Mouse (Mus musculus) gastrocnemius, adult 8-10 months (tissue): Measurements from ENCODE around the gene C130032M10Rik. TPM values are rescaled to one million over a fixed set of nuclear protein-coding genes. Genes with fewer than 3 reads are reported as not detected.

Experiments
- DNase-seq, 2 experiments: peaks; one replicate each; pipeline ENCODE4 v3.0.0; 2022; ENCODE audit warnings: low spot score in 2 of 2
- total RNA-seq, 4 experiments: library from RNA; stranded (reverse); gene quantifications; 2 replicates each; pipeline ENCODE4 v1.2.4; 2022

The C130032M10Rik gene
- total RNA-seq, result not detected

DNA sequence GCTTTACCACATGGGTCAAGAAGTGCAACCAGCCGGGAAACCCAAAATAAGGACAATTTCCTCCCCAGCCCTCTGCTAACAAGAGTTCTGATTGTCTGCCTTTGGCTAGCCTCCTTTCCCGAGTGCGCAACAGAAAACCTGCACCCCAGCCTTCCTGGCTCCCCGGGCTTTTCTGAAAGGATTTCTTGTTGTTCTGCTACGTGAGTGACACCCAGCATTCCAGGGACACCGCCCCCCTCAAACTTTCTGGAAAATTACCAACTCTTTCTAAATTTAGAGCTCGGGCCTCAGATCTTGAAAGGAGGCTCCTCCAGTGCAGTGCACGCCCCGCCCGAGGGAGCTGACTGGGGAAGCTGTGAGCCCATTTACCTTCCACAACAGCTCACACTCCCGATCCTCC, at the start of gene C130032M10Rik:
C130032M10Rik (plus strand) TSS at position 334 of the 400 bp plus-strand sequence.
- DNase-seq, result no peak

DNA sequence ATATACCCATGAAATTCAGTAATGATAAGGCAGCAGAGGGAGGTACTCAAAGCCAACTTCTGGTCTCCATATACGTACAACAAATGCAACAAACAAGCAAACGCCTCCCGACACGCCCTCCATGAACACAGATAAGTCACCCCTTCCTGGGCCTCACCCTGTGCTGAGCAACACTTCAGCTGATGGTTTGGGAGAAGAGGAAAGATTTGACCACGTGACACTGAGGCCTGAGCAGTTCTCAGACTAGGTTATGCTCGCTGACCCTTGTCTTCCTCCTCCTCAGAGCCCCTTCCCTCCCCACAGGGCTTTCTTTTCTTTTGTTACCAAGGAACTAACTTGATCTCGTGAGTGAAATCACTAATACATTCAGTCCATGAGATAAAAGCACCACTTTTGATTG, 48.6 kb upstream of the C130032M10Rik start:
- no peak for DNase-seq

DNA sequence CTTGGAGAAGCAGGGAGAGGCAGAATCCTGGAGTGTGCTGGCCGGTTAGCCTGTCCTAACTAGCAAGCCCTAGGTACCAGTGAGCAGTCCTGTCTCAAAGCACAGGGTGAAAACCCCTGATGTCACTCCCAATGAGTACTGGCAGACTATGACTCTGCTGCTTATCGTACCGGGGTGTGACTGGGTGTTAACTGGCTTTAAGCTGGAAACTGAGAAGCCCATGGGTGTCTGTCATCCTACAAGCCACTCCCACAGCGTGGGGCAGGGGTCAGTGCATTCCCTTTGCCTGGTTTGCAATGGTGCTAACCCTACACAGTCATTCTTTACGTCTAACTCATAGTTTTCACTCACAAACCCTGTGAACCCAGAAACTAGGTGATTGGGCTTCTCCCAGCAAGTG, 47.3 kb upstream of the C130032M10Rik start:
- no peak for DNase-seq

DNA sequence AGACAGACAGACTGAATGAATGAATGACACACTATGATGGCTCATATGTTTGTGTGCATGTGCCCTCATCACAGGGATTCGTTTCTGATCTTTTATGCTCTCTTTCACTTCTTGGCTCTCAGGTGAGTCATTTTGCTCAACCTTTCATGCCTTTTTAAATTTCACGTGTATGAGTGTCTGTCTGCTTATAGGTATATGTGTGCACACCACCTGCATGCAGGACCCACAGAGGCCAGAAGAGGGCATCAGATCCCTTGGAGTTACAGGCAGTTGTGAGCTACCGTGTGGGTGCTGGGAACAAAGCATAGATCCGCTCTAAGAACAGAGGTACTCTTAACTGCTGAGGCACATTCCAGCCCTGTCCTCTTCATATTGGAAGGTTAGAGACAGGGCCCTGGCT, 46.8 kb upstream of the C130032M10Rik start:
- DNase-seq, result no peak

DNA sequence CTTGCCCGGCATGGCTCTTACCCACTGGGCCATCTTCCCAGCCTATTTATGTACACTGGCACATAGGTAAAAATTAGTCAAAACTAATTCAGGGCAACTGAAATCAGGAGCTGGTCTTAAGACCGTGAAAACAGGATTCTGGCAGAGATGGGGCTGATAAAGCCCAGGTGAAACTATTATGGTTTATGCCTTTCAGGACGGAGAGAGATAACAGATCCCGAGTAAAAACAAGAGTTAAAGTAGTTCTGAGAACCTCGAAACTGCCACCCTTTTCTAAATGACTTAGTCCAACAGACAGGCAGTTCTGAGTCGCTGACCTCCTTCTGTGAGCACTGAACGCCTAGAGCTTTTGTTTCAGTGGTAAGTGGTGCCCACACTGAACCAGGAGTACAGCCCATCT, 43.6 kb upstream of the C130032M10Rik start:
- DNase-seq, result no peak

DNA sequence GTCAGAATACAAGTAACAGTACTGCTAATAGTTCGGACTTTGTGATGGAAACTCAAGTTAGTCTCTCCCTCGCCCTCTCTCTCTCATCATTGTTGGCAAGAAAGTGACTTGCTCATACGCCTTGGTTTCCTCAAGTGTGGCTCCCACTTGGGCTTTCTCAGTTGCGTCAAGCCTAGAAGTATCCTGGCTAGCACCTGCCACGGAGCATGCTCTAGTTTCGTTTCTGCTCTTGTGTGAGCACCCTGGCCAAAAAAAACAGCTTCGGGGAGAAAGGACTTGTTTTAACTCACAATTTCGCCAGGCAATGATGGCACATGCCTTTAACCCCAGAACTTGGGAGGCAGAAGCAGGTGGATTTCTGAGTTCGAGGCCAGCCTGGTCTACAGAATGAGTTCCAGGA, 38.5 kb upstream of the C130032M10Rik start:
- DNase-seq, result no peak

DNA sequence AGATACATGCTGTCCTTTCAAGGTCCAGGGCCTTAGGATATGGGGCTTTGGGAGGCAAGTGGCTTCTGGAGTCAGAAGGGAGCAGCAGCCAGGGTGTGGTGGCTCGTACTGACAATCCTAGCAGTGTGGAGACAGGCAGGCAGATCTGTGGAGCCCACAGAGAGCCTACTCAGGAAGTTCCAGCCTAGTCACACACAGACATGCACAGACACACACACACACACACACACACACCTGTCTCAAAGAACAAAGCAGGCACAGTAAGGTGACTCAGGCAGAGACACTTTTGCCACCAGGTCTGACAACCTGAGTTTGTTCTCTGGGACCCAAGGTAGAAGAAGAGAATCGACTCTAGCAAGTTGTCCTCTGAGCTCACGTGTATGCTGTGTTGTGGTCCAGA, 34.6 kb upstream of the C130032M10Rik start:
- DNase-seq, result no peak

DNA sequence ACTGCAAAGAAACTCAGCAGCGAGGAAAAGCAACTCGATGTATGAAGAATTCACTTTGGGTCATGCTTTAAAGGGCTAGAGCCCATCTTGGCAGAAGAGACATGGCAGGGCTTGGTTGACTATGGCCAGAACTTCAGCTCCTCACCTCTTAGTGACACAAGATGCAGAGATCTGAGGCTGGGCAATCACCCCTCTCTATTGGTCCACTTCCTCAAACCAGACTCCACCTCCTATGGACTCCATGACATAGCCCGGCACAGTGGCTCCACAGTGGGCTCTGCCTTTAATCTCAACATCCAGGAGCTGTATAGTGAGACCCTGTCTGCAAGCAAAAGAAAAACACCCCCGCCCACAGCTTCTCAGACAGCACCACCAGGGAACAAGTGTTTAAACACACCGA, 30.7 kb upstream of the C130032M10Rik start:
- DNase-seq, result no peak

DNA sequence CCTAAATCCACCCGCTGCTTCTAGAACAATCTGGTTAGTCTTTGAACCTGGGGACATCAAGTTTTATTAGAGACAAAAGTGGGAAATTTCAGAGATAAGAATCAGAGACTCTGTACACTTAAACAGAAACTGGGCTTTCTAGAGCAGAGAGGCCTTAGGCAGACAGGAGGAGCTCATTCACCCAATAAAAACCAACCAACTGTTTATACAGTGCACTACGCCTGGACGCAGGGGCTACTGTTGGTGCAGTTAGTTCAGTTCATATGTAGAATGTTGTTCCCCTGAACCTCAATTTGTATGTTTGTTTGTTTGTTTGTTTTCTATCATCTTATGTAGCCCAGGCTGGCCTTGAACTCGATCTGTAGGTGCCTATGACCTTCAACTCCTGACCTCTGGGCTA, 28.7 kb upstream of the C130032M10Rik start:
- DNase-seq, result no peak

DNA sequence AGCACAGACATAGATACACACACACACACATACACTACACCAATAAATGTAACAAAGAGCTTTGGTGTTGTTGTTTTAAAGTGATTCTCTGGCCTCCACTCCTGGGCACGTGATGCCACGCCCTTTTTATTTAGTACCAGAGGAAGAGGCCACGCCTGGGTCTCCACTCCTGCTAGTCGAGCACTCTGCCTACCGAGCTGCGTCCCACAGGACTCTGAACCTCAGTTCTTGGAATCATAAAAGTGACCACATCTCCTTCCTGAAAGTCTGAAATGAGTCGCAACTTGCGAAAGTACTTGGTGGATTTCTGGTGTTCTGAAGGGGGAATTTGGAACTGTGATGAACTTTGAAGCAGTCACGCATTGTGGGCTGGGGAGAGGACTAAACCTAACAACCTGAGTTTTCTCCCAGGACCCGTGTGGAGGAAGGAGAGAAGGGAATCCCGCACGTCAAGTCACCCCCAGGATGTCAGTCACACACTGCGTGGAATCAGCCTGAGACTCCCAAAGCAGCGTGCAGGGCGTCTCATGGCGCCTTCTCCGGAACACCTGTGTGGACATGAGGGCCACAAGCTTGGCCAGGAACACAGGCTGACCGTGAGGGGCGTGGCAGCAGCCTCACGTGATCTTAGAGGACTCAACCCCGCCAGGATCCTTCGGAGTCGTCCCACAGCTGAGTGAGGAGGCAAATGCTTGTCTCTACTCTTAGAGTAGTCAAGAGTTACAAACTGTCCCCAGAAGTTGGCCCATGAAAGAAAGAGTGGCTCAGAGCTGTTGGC, 27.8 kb upstream of the C130032M10Rik start:
- DNase-seq, result no peak

DNA sequence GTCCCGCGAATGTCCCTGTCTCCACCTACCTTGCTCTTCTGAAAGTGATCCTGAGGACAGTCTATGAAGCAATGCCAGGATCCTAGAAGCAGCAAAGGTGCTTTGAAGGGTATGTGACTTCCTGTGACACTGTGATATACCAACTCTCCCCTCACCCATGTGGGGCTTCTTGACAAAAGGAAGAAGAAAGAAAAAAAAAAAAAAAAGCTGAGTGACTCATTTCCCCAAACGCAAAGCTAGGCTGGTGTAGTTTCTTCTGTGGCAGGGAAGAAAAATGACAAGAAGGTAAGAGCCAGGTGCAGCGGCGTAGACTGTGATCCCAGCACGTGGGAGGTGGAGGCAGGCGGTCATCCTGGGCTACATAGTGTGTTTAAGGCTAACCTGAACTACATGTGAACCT, 19.0 kb upstream of the C130032M10Rik start:
- no peak for DNase-seq

DNA sequence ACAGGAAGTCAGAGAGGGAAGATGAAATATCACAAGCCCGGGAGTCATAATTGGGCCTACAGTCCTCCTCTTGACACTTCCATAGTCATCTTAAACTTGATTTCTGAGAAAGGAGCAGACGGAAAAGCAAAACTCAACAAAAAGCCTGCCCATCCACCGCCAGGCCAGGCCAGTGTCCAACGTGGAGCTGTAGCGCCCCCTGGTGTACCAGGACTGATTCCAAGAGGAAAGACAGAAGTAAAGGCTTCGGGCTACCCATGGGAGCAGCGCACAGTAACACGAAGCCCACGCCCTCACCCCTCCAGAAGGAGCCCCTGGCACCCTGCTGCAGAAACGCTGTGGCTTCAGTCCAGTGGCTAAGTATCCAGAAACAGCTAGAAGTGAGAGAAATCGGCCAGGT, 17.3 kb upstream of the C130032M10Rik start:
- DNase-seq, result peak; percentile 50 to 57

DNA sequence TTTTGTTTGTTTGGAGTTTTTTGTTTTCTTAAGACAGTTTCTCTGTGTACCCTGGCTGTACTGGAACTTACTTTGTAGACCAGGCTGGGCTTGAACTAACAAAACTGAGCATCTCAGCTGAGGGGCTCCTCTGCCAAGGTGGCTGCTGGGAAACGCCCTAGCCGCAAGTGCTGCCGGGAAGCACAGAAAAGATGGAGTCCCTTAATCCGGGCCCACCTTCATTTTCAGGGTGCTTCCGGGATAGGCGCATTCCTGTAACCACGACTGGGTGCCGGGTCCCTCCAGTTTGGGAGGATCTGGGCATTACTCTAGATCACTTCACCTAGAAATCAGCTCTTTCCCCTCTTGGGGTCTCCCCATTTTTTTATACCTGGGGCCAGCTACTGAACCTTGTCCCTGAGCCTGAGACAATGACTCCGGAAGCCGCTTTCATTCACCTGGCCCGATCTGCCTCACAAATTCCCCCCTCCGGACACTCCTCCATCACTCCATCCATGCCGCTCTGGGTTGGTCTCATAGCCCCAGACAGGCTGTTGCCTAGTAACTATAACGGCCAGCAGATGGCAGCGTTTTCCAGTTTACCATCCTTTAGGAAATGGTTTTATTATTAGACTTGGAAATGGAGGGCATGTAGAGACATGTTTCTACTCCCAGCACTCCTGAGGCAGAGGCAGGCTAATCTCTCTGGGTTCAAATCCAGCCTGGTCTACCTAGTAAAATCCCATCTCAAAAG, 15.5 kb upstream of the C130032M10Rik start:
- DNase-seq, result peak in 1 of 2 experiments; percentile 10

DNA sequence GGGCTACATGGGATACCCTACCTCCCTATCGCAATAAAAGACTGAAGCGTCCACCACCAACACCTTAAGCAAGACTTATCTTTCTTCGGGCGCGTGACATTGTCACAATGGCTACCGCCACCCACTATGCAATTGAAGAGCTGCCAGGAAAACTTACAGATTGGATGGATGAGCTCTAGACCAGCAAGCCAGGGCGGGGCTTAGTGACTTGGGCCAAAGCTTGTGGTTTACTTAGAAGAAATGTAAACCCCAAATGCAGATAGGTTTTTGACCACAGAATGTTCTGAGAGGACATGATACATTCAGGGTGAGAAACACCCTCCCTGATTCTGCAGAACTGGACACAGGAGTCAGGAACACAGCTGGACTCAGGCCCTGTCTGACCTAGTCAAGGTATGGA, 14.4 kb upstream of the C130032M10Rik start:
- no peak for DNase-seq

DNA sequence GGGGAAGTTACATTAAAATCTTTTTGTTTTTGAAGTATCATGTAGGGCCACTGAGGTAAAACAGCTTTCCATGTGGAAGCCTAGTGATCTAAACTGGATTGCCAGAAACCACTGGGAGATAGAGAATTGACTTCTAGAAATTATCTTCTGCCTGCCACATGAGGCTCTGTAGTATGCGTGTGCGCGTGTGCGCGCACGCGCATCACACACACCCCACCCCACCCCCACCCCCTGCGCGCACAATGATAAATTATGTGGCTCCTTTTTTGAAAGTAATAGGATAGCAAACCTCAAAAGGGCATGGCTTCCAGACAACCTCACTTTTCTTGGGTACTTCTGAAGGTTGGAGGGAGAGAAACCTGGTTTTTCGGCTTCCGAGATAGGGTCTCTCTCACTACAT, 13.6 kb upstream of the C130032M10Rik start:
- DNase-seq, result no peak

DNA sequence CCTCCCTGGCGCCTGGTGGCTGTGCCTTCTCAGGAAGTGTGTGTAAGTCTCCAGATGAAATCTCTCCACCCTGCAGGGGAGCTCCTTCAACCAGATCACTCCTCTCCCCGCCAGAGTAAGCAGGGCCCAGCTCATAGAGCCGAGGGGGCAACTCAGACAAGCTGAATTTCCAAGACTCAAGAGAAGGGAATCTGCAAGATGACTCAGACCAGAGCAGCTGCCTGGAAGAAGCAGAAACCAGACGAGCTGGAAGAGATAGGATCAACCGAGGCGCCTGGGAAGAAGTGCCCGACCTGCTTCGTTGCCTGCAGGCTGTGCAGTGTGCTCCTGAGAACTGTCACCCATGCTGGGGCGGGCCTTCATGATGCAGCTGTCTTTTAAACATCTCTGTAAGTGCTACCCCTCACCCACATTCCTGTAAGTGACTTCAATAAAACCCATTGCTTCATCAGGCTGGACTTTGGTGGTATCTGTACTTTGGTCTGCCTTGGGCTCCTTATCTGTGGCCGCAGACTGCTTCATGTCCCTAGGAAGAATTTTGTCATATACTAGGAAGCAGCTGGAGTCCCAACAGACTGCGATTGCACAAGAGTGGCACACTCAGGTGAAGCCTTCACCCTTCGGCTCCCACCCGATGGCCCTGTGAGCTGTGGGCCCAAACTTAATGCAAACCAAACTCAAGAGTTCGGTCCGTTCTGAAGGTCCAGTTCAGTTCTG, 12.6 kb upstream of the C130032M10Rik start:
- DNase-seq, result no peak

DNA sequence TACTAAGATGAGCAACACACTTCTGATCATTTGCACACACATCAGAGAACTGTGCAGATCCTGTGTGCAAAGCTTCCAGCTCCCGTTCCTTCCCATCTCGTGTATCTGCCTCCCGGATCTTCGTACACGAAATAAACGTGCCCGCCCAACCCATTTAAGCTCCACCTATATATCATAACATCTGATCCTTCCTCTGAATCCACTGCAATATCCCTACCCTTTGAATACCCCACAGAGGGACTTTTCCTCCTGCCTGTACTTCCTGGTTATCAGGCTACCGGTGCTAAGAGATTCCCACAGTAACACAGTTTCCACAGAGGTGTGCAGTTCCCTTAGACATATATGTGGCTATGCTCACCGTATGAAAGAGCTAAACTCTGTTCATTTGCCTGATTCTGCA, 10.7 kb upstream of the C130032M10Rik start, which contains the start of gene Ccr4:
Ccr4 (minus strand) TSS at position 101 of the 400 bp plus-strand sequence.
- DNase-seq, result no peak

DNA sequence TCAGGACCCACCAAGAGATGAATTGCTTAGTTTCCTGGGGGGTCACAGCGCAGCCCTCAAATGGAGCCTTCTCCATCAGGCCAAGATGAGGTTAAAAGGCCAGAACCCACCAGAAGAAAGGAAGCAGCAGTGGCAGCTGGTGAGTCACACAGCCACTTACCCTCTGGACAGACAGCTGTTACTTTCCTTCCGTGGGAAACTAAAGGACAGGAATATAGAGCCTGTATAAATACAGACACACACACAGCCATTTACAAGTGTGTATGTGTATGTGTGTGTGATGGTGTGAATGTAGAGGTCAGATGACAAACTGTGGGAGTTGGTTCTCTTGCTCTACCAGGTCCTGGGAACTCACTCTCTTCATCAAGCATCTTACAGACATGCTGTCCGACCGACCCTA, 8.9 kb upstream of the C130032M10Rik start:
- no peak for DNase-seq

DNA sequence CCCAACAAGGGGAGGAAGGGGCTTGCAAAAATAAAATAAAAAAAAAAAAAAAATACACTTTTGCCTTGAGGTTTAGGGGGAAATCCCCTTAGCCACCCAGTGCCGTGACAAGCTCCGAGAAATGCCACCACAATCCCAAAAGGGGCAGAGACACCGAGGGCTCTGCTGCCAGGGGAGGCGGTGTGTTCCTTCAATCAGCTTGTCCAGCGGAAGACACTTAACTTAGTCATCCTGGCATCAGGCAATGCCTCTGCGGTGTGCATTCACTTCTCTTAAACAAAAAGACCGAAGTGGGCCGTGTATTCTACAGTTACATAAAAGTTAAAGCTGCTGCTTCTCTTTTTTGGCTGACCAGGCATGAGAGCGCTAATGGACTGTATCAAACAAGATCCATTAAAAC, 8.1 kb upstream of the C130032M10Rik start:
- DNase-seq, result no peak

DNA sequence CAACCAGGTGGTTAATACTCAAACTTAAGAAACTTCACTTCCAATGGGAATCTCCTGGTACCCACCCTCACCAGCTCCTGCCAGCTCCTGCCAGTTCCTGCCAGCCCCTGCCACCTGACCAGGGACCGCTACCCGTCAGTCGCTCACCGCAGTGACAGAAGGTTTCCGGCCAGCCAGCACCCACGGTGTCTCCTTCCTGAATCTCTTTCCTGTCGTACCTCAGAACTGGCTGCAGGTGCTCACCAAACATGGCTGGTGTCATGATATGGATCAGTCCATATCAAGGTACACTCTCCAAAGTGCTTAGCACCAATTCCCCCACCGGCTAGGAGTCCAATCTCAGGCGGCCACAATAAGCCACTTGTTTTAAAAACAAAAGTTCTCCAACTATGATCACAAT, 5.7 kb upstream of the C130032M10Rik start:
- no peak for DNase-seq

DNA sequence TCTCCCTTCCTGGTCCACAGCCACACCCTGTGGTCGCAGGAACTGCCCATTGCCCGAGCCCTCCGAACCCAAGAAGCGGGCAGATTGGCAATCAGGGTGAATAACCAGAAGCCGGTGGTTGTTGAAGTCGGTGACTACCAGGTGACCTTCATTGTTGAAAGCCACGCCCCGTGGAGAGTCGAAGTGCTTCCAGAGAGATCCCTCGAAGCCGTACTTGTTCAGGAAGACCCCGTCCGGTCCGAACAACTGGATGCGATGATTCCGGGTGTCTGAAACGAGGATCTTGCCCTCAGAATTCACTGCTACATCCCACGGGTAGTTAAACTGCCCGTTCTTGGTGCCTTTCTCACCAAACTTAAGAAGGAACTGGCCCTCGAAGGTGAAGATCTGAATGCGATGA, 2.7 kb upstream of the C130032M10Rik start:
- DNase-seq, result no peak

DNA sequence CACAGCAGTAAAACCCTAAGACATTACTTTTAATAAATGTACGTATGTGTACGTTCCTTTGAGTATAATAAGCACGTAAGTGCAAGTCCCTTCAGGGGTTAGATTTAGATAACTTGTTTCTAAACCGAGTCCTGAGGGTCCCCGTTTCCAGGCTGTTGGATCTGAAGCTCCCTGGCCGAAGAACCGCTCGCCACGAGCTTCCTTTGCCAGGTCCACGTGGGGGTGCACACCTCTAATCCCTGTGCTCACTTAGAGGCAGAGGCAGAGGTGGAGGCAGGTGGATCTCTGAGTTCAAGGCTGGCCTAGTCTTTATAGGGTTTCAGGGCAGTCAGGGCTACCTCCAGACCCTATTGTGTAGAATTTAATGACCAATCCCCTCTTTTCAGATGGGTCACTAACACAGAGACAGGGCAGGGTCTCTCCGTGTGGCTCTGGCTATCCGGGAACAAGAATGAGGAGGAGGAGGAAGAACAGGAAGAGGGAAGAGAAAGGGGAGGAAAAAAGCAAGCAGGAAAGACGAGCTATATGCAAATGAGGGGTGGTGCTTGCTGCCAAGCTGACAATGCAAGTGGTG, 2.5 kb downstream of the C130032M10Rik start:
- DNase-seq, result no peak
